Mouse (Mus musculus): ENCODE measurements around the gene Palm2. TPM values are rescaled to one million over a fixed set of nuclear protein-coding genes. Genes with fewer than 3 reads are reported as not detected.

The Palm2 gene
- polyA plus RNA-seq, 1 experiment from 2014 or later = 7.5 TPM

DNA sequence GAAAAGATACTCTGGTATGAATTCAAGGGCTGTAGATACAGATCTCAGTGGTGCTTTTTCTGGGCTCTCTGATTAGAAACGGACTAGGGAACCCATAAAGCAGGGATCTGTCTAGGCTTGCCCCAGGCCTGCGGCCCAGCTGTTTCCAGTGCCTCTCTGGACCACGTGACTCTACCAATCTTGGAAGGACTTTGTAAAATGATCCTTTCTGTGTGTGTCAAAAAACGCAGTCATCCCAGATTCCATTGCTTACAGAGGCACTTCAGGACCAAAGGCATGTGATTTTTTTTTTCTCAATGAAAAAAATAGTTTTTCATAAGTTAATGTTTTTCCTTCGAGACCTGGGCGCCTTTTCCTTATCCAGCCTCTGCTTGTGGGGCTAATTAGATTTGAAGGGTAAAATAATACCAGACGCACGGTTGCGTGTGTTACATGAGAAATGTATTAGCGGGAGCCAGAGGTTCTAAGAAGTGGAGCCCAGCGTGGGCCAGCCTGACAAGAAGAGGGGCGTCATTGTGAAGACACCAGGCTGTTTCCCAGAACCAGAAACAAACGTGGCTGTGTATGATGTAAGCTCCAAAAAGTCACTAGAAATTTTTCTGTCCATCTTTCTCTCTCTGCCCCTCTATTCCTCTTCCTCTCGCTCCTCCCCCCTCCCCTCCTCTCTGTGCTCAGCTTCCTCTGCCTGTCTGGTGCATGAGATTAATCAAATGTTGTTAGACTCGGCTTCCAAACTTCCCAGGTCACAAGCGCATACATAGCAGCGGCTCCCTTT lies 177.4 kb downstream of the Palm2 start:
- no peak for TF ChIP-seq CTCF (IDR thresholded peaks at IDR 0.05; ENCODE audit: low read depth)
- 11% methylated on average over 17 of the region's 17 CpGs for WGBS
- H3K9ac ChIP-seq = peak overlapping the region; percentile 21; the same call in 1 of the 2 replicates
- peak; percentile 87 for ATAC-seq (ENCODE audit: insufficient read depth)
- peak; percentile 85 for DNase-seq
- peak overlapping the region; percentile 86 for H3K27ac ChIP-seq (ENCODE audit: low read depth)
- H3K4me3 ChIP-seq (ENCODE audit: low read depth, low read length) = 0 out of 2 replicates have a peak overlapping the region, but pooled peaks have one; percentile 8
- no peaks in the 10 kb centered on the region for H3K9me3 ChIP-seq (ENCODE audit: low read depth, low read length)
- no peaks in the 10 kb centered on the region for H3K36me3 ChIP-seq (ENCODE audit: insufficient read depth)
- H3K27me3 ChIP-seq (ENCODE audit: insufficient read depth, low read length) = no peaks in the 10 kb centered on the region
- H3K4me2 ChIP-seq = peak overlapping the region; percentile 51
- peaks cover 18% of the 10 kb centered on the region for H3K4me1 ChIP-seq (ENCODE audit: insufficient read depth)

DNA sequence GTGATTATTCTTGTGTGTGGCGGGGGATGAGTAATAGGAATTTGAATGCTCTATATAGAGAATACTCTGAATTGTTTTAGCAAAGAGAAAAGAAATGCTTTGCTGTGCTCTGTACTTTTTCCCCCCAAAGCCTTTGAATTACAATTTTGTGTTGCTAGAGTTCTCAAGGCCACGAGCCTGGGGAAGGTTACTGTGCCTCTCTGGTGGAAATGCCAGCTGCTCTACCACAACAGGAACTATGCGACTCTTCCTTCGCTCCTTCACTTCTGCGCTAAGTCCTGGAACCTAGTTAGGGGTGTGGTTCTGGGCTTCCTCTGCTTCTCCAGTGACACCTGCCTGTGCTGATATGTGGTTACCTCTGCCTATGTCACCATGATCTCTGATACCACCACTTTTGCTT lies 178.7 kb downstream of the Palm2 start:
- WGBS = 90% methylated on average over 5 of the region's 5 CpGs
- H3K4me2 ChIP-seq = no peak overlapping the region
- no peak overlapping the region for H3K27ac ChIP-seq (ENCODE audit: low read depth)
- H3K9ac ChIP-seq = no peak overlapping the region
- no peak overlapping the region for H3K4me3 ChIP-seq (ENCODE audit: low read depth, low read length)
- no peaks in the 10 kb centered on the region for H3K27me3 ChIP-seq (ENCODE audit: insufficient read depth, low read length)
- peaks cover 15% of the 10 kb centered on the region for H3K4me1 ChIP-seq (ENCODE audit: insufficient read depth)
- no peaks in the 10 kb centered on the region for H3K9me3 ChIP-seq (ENCODE audit: low read depth, low read length)
- DNase-seq (no peak), ATAC-seq (ENCODE audit: insufficient read depth) (no peak)
- TF ChIP-seq CTCF (IDR thresholded peaks at IDR 0.05; ENCODE audit: low read depth) = no peak
- H3K36me3 ChIP-seq (ENCODE audit: insufficient read depth) = no peaks in the 10 kb centered on the region

DNA sequence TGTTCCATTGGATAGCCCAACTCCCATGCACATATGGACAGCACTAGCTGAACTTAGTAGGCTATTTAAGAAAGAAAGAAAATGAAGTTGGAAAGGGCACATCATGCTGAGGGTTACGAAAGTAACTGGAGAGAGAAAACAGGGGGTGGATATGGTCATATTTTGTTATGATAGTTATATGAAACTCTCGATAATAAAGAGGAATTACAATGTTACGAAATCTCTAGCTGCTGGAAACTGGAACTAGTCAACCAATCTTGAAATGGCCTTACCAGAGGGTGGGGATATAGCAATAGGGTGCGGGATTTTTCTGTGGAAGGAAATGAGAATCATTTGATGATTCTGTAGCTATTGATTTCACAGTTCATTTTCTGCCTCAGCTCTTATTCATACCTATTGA lies 180.6 kb downstream of the Palm2 start:
- WGBS = 91% methylated on average over 4 of the region's 4 CpGs
- no peak overlapping the region for H3K4me3 ChIP-seq (ENCODE audit: low read depth, low read length)
- H3K36me3 ChIP-seq (ENCODE audit: insufficient read depth) = no peaks in the 10 kb centered on the region
- H3K9ac ChIP-seq = no peak overlapping the region
- peaks cover 15% of the 10 kb centered on the region for H3K4me1 ChIP-seq (ENCODE audit: insufficient read depth)
- DNase-seq (no peak), ATAC-seq (ENCODE audit: insufficient read depth) (no peak)
- no peak overlapping the region for H3K27ac ChIP-seq (ENCODE audit: low read depth)
- H3K9me3 ChIP-seq (ENCODE audit: low read depth, low read length) = no peaks in the 10 kb centered on the region
- no peak overlapping the region for H3K4me2 ChIP-seq
- TF ChIP-seq CTCF (IDR thresholded peaks at IDR 0.05; ENCODE audit: low read depth) = no peak
- no peaks in the 10 kb centered on the region for H3K27me3 ChIP-seq (ENCODE audit: insufficient read depth, low read length)

DNA sequence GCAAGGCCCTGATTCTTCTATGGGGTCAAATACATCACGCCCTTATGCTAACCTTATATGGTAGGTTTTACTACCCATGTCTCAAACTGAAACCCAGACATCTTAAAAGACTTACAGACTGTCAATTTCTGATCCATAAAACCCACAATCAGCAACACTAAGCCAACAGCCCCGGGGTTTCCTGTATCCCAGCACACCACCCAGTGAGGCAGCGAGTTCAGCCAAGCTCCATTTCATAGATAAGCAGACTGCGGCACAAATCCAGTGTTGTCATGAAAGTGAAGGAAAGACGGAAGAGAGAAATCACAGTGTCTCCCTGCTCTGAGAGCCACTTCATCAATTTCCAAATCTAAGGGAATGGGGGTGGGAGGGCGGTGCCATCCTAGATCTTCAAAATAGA lies 184.7 kb downstream of the Palm2 start:
- Histone ChIP-seq H3K9ac (no peak overlapping the region), H3K4me2 (no peak overlapping the region), H3K27ac (ENCODE audit: low read depth) (no peak overlapping the region), H3K9me3 (ENCODE audit: low read depth, low read length) (no peaks in the 10 kb centered on the region), H3K27me3 (ENCODE audit: insufficient read depth, low read length) (no peaks in the 10 kb centered on the region), H3K36me3 (ENCODE audit: insufficient read depth) (no peaks in the 10 kb centered on the region), H3K4me1 (ENCODE audit: insufficient read depth) (no peaks in the 10 kb centered on the region), H3K4me3 (ENCODE audit: low read depth, low read length) (no peak overlapping the region)
- WGBS = 90% methylated on average over 6 of the region's 6 CpGs
- DNase-seq (no peak), ATAC-seq (ENCODE audit: insufficient read depth) (no peak)
- TF ChIP-seq CTCF (IDR thresholded peaks at IDR 0.05; ENCODE audit: low read depth) = no peak

DNA sequence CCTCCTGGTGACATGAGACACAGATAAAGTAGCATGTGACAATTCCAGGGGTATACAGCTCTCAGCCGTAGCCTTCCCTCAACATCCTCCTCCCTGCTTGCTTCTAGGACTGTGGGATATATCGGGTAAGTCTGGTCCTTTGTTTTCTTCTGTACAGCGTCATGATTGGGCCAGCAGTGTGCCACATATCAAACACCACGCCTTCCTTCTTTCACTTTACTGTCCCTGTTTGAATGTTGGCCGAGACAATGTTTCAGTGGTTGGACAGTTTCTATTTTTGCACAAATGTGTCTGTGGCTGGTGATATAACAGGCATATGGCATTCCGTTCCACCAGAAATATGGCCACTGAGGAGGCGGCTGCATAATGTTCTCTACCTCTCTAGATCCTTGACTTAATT lies 188.8 kb downstream of the Palm2 start:
- no peak for TF ChIP-seq CTCF (IDR thresholded peaks at IDR 0.05; ENCODE audit: low read depth)
- H3K36me3 ChIP-seq (ENCODE audit: insufficient read depth) = no peaks in the 10 kb centered on the region
- H3K27ac ChIP-seq (ENCODE audit: low read depth) = no peak overlapping the region; the same call in 1 of the 2 replicates
- H3K9me3 ChIP-seq (ENCODE audit: low read depth, low read length) = no peaks in the 10 kb centered on the region
- H3K9ac ChIP-seq = no peak overlapping the region; the same call in 1 of the 2 replicates
- no peaks in the 10 kb centered on the region for H3K4me1 ChIP-seq (ENCODE audit: insufficient read depth)
- no peaks in the 10 kb centered on the region for H3K27me3 ChIP-seq (ENCODE audit: insufficient read depth, low read length)
- no peak overlapping the region for H3K4me2 ChIP-seq
- H3K4me3 ChIP-seq (ENCODE audit: low read depth, low read length) = no peak overlapping the region
- no peak for DNase-seq
- WGBS = 72% methylated on average over 7 of the region's 7 CpGs
- ATAC-seq (ENCODE audit: insufficient read depth) = no peak

DNA sequence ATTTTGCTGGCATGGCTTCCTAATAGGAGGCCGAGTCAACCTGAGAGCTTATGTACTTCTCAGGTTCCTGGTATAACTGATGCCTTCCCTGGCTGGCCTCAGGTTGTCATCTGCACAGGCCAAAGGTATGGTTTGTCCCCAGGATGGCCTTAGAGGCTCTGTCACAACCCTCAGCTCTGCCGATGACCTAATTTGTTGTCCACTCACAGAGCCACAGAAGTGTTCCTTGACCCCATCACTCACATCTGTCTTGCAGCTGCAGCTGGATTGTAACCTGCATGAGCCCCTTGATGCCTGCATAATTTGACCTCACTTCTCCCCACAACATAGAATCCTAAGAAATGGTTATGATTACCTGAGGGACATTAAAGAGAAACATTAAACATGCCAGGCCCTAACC lies 190.8 kb downstream of the Palm2 start:
- TF ChIP-seq CTCF (IDR thresholded peaks at IDR 0.05; ENCODE audit: low read depth) = no peak
- 77% methylated on average over 2 of the region's 2 CpGs for WGBS
- no peak overlapping the region for H3K9ac ChIP-seq

DNA sequence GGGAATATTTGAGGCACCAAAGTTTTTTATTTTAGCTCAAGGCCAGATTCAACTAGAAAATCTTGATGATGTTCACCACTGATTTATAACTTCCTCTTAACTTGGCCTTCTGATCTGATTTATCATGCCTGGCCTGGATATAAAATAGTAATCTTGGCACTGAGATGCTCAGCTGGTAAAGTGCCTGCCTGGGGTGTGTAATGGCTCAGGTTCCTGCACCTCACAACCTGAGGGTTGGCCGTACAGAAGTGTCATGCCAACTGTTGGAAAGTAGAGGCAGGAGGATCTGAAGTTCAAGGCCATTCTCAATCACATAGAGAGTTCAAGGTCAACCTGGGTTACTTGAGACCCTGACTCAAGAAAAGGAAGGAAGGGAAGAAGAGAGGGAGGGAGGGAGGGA lies 191.3 kb downstream of the Palm2 start:
- 77% methylated on average over 1 of the region's 1 CpGs for WGBS
- Histone ChIP-seq H3K27me3 (ENCODE audit: insufficient read depth, low read length) (no peaks in the 10 kb centered on the region), H3K9ac (no peak overlapping the region), H3K36me3 (ENCODE audit: insufficient read depth) (no peaks in the 10 kb centered on the region), H3K4me3 (ENCODE audit: low read depth, low read length) (no peak overlapping the region), H3K27ac (ENCODE audit: low read depth) (no peak overlapping the region), H3K9me3 (ENCODE audit: low read depth, low read length) (no peaks in the 10 kb centered on the region), H3K4me2 (no peak overlapping the region), H3K4me1 (ENCODE audit: insufficient read depth) (no peaks in the 10 kb centered on the region)
- TF ChIP-seq CTCF (IDR thresholded peaks at IDR 0.05; ENCODE audit: low read depth) = no peak
- DNase-seq (no peak), ATAC-seq (ENCODE audit: insufficient read depth) (no peak)

More for the DNA sequence above, 190.8 kb downstream of the Palm2 start:
- H3K27ac ChIP-seq (ENCODE audit: low read depth) = no peak overlapping the region
- H3K4me3 ChIP-seq (ENCODE audit: low read depth, low read length) = no peak overlapping the region
- DNase-seq = no peak
- H3K36me3 ChIP-seq (ENCODE audit: insufficient read depth) = no peaks in the 10 kb centered on the region
- no peaks in the 10 kb centered on the region for H3K27me3 ChIP-seq (ENCODE audit: insufficient read depth, low read length)
- H3K9me3 ChIP-seq (ENCODE audit: low read depth, low read length) = no peaks in the 10 kb centered on the region
- ATAC-seq (ENCODE audit: insufficient read depth) = no peak
- no peaks in the 10 kb centered on the region for H3K4me1 ChIP-seq (ENCODE audit: insufficient read depth)
- no peak overlapping the region for H3K4me2 ChIP-seq
